Mouse (Mus musculus): ENCODE results near the gene Triobp. TPM values are rescaled to one million over a fixed set of nuclear protein-coding genes. Genes with fewer than 3 reads are reported as not detected.
A peak's percentile ranks its signal among the peaks of the same experiment; 100 is the strongest.
"Not testable (repeated sequence)": the region's sequence is repeated elsewhere in the genome, so short reads cannot be mapped to it uniquely, and the experiment has no call there.

Gene Triobp
- polyA plus RNA-seq, 1 experiment from 2014 or later: 54.8 TPM

DNA sequence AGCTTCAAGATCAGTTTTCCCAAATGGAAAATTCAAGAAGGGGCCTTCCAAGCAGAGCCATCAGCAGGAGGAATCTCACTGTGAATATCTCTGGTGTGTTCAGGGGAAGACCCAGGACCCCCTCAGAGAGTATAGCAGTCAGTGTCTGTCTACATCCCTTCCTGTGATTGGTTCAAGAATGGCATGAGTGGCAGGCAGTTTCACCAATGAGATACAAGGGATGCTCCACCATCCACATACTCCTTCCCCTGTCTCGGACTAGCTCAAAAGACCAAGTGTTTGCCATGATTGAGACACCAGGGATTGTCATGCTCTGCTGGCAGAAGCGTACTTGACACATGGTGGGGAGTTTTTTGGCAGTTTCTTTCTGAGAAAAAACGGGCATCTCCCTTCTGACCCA lies 59.1 kb downstream of the Triobp start:
- H3K4me1 ChIP-seq: no peaks in the 10 kb centered on the region; the same call in 1 of the 2 replicates
- no peak overlapping the region for H3K27ac ChIP-seq
- no peak overlapping the region for H3K9ac ChIP-seq
- 75% methylated on average over 3 of the region's 3 CpGs for WGBS
- H3K27me3 ChIP-seq: no peaks in the 10 kb centered on the region
- ATAC-seq (ENCODE audit: insufficient number of reproducible peaks, low FRiP score, low TSS enrichment, low read depth): no peak
- no peak overlapping the region for H3K4me2 ChIP-seq
- no peaks in the 10 kb centered on the region for H3K9me3 ChIP-seq
- peaks cover 58% of the 10 kb centered on the region for H3K36me3 ChIP-seq
- H3K4me3 ChIP-seq: no peak overlapping the region

DNA sequence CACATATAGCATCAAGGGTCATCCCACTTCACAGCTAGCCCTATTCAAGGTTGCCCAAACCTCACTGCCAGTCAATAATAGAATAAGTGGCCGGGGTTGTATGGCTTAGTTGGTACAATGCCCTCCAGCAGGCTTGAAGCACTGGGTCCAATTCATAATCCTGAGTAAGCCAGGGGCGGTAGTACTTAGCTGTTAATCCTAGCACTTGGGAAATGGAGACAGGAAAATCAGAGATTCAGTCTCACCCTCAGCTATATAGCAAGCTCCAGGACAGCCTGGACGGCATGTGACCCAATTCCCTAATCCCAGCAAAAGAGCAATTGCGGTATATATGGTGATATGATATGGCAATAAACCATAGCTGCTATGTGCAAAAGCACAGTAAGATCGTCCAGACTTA lies 59.5 kb downstream of the Triobp start:
- 83% methylated on average over 5 of the region's 5 CpGs for WGBS
- no peak for ATAC-seq (ENCODE audit: insufficient number of reproducible peaks, low FRiP score, low TSS enrichment, low read depth)

DNA sequence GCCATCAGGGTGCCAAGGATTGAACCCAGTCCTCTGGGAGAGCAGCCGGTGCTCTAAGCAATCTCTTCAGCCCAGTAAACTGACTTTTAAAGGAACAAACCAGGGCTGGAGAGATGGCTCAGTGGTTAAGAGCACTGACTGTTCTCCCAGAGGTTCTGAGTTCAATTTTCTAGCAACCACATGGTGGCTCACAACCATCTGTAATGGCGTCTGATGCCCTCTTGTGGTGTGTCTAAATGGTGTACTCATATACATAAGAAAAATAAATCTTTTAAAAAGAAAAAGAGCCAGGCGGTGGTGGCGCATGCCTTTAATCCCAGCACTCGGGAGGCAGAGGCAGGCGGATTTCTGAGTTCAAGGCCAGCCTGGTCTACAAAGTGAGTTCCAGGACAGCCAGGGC lies 60.3 kb downstream of the Triobp start:
- peaks cover 46% of the 10 kb centered on the region for H3K36me3 ChIP-seq
- not testable (repeated sequence) for H3K27ac ChIP-seq

More for the DNA sequence above, 59.5 kb downstream of the Triobp start:
- peaks cover 53% of the 10 kb centered on the region for H3K36me3 ChIP-seq
- no peaks in the 10 kb centered on the region for H3K9me3 ChIP-seq
- no peaks in the 10 kb centered on the region for H3K27me3 ChIP-seq
- no peak overlapping the region for H3K4me3 ChIP-seq
- H3K4me2 ChIP-seq: no peak overlapping the region
- H3K9ac ChIP-seq: no peak overlapping the region
- H3K27ac ChIP-seq: no peak overlapping the region
- H3K4me1 ChIP-seq: no peaks in the 10 kb centered on the region; the same call in 1 of the 2 replicates

DNA sequence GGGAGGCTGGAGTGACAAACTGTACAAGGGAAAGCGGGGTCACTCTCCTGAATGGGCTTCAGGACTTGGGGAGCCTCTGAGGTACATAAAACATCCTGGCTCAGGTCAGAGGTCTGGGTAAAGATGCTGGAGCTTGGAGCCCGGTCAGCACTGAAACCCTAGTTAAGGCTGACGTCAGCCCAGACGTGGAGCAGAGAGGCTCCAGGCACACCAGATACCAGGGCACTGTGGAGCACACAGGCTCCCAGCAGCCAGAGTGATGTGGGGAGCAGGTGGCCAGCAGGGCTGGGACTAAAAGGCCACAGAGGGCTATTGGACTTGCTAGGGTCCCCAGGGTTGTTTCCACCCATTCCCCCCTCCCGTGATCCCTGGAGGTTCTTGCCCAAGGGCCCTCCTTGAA lies 62.2 kb downstream of the Triobp start:
- Histone ChIP-seq H3K4me1 (no peaks in the 10 kb centered on the region; the same call in 1 of the 2 replicates), H3K27ac (no peak overlapping the region), H3K27me3 (no peaks in the 10 kb centered on the region), H3K4me2 (no peak overlapping the region), H3K36me3 (peaks cover 27% of the 10 kb centered on the region), H3K9me3 (no peaks in the 10 kb centered on the region), H3K9ac (0 out of 2 replicates have a peak overlapping the region, but pooled peaks have one; percentile 8), H3K4me3 (no peak overlapping the region)
- 68% methylated on average over 5 of the region's 5 CpGs for WGBS
- ATAC-seq (ENCODE audit: insufficient number of reproducible peaks, low FRiP score, low TSS enrichment, low read depth): no peak

More for the DNA sequence above, 60.3 kb downstream of the Triobp start:
- not testable (repeated sequence) for H3K9ac ChIP-seq; H3K9me3 ChIP-seq; H3K4me2 ChIP-seq; H3K4me3 ChIP-seq; H3K4me1 ChIP-seq; ATAC-seq (ENCODE audit: insufficient number of reproducible peaks, low FRiP score, low TSS enrichment, low read depth); H3K27me3 ChIP-seq
- WGBS: 91% methylated on average over 6 of the region's 6 CpGs

DNA sequence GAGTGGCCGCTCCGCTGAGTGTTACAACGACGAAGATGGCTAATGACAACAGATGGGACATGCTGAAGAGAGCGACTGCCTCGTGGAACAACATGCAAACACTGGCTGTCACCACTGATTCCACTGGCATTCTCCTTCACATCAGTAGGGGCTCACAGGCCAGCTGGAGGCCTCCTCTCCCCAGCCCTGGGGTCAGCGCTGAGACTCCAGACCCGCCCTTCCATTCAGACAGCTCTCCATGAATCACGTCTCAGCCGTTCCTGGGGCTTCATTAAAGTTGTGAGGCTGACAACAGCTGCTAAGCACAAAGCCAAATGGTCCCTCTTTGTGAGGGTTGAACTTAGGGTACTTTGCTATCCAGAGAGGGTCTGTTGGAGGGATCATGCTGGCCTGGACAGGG lies 64.0 kb downstream of the Triobp start:
- Histone ChIP-seq H3K36me3 (peaks cover 9% of the 10 kb centered on the region), H3K9ac (no peak overlapping the region), H3K4me2 (no peak overlapping the region), H3K4me1 (no peaks in the 10 kb centered on the region; the same call in 1 of the 2 replicates), H3K27me3 (no peaks in the 10 kb centered on the region), H3K4me3 (no peak overlapping the region), H3K27ac (no peak overlapping the region), H3K9me3 (no peaks in the 10 kb centered on the region)
- 60% methylated on average over 10 of the region's 10 CpGs for WGBS
- ATAC-seq (ENCODE audit: insufficient number of reproducible peaks, low FRiP score, low TSS enrichment, low read depth): no peak

DNA sequence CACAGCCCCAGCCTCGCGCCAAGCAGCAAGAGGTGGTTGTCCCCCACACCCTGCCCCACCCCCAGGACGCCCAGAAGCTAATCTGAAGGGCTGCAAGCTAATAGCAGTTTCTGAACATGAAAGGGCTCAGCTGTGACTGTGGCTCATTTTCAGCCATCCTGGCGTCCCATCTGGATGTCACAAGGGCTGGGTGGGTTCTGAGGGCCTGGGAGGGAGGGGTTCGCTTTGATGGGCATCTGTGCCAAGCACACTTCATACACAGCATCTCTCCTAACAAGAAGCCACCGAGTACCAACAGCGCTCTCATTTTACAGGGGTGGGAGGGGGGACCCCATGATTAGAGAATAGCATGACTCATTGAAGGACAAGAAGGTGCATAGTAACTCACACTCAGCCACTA lies 65.9 kb downstream of the Triobp start:
- WGBS: 47% methylated on average over 7 of the region's 7 CpGs
- Histone ChIP-seq H3K4me3 (no peak overlapping the region), H3K27ac (no peak overlapping the region)

DNA sequence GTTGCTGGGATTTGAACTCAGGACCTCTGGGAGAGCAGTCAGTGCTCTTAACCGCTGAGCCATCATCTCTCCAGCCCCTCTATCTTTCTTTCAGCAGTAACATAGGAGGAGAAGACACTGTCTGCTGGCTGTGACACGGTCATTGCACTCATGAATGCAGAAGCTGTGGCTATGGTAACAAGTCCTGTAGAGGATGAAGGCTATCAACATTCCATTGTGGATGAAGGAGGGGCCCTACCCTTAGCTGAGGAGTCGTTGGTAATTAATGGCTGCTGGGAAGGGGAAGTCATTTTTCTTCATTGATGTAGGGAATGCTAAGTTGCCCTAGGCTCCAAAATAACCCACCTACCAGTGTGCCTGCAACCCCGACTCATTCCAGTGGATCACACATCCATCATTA lies 70.7 kb downstream of the Triobp start:
- Histone ChIP-seq H3K27me3 (no peaks in the 10 kb centered on the region), H3K4me2 (no peak overlapping the region), H3K9ac (no peak overlapping the region), H3K4me3 (no peak overlapping the region), H3K9me3 (no peaks in the 10 kb centered on the region), H3K36me3 (no peaks in the 10 kb centered on the region), H3K4me1 (peaks cover 8% of the 10 kb centered on the region), H3K27ac (no peak overlapping the region)
- ATAC-seq (ENCODE audit: insufficient number of reproducible peaks, low FRiP score, low TSS enrichment, low read depth): no peak
- 32% methylated on average over 4 of the region's 4 CpGs for WGBS

More for the DNA sequence above, 65.9 kb downstream of the Triobp start:
- H3K4me2 ChIP-seq: no peak overlapping the region
- H3K4me1 ChIP-seq: no peaks in the 10 kb centered on the region; the same call in 1 of the 2 replicates
- H3K27me3 ChIP-seq: no peaks in the 10 kb centered on the region
- H3K9ac ChIP-seq: no peak overlapping the region
- H3K9me3 ChIP-seq: no peaks in the 10 kb centered on the region
- no peaks in the 10 kb centered on the region for H3K36me3 ChIP-seq
- no peak for ATAC-seq (ENCODE audit: insufficient number of reproducible peaks, low FRiP score, low TSS enrichment, low read depth)

DNA sequence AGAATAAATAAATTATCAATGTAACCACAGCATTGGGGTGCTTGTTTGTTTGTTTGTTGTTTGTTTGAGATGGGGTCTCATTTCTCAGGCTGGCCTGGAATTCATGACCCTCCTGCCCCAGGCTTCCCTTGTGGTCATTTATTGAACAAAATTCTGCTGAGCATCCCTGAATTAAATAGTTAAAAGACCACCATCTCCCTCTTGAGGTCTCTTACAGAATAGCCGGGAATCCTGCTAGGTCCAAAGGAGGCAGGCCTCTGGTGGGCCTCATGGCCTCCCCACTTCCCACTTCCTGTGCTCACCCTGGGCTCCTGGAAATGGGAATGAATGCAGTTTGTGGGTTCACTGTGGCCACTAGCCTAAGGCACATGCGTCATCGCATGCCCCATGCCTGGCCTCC lies 71.4 kb downstream of the Triobp start:
- H3K9ac ChIP-seq: no peak overlapping the region

DNA sequence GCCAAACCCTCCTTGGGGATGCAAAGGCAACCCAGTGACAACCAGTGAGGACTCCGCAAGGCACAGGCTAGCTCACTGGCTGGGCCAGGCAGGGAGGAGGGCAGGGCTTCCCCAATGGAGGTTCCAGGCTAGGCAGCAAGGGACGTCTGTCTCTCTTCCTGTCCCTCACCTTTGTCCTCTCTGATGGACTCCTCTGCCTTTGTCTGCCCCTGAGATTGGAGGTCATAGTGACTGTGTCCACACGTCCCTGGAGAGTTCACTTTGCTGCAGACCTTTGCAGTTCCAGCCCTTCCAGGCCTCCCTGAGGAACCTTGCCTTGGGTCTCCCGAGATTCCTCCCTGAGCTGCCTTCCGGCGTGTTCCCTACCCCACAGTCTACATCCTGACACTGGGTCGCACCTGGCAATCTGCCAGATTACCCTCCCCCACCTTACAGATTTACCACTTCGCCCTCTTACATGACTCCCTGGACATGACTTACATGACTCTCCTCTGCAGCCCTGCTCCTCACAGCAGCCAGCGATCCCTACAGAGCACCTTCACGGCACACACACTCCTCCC lies 75.2 kb downstream of the Triobp start:
- Histone ChIP-seq H3K4me1 (peaks cover 30% of the 10 kb centered on the region), H3K4me2 (no peak overlapping the region)
- WGBS: 64% methylated on average over 10 of the region's 10 CpGs

More for the DNA sequence above, 71.4 kb downstream of the Triobp start:
- H3K27ac ChIP-seq: no peak overlapping the region
- no peaks in the 10 kb centered on the region for H3K27me3 ChIP-seq
- peaks cover 8% of the 10 kb centered on the region; the same call in 1 of the 2 replicates for H3K4me1 ChIP-seq
- 50% methylated on average over 3 of the region's 3 CpGs for whole genome bisulfite sequencing
- no peak for ATAC-seq (ENCODE audit: insufficient number of reproducible peaks, low FRiP score, low TSS enrichment, low read depth)
- no peaks in the 10 kb centered on the region for H3K36me3 ChIP-seq
- H3K9me3 ChIP-seq: no peaks in the 10 kb centered on the region
- no peak overlapping the region for H3K4me2 ChIP-seq
- H3K4me3 ChIP-seq: no peak overlapping the region

DNA sequence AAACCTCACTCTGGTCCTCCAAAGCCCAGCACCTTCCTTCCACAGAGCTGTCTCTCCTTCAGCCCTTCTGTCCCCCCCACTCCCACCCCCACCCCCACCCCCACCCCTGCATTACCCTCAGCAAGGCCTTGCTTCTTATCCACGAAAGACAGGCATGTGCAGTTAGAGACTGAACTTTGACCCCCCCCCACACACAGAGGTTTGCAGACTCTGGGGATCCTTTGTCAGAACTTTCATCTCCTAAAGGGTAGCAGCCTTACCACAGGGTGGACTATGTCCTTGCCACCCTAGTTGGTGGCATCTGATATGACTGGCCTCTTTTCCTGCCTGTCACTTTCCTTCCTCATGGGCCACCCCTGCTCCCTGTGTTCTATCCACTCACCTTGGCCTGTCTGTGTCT lies 75.8 kb downstream of the Triobp start:
- no peak overlapping the region for H3K4me3 ChIP-seq
- H3K4me2 ChIP-seq: no peak overlapping the region
- H3K9me3 ChIP-seq: no peaks in the 10 kb centered on the region
- no peaks in the 10 kb centered on the region for H3K27me3 ChIP-seq
- 50% methylated on average over 1 of the region's 1 CpGs for WGBS
- no peak for ATAC-seq (ENCODE audit: insufficient number of reproducible peaks, low FRiP score, low TSS enrichment, low read depth)
- H3K9ac ChIP-seq: no peak overlapping the region
- no peak overlapping the region for H3K27ac ChIP-seq
- peaks cover 30% of the 10 kb centered on the region for H3K4me1 ChIP-seq
- no peaks in the 10 kb centered on the region for H3K36me3 ChIP-seq

More for the DNA sequence above, 75.2 kb downstream of the Triobp start:
- Histone ChIP-seq H3K9ac (no peak overlapping the region), H3K27me3 (no peaks in the 10 kb centered on the region), H3K4me3 (no peak overlapping the region), H3K36me3 (no peaks in the 10 kb centered on the region), H3K9me3 (no peaks in the 10 kb centered on the region), H3K27ac (no peak overlapping the region)
- ATAC-seq (ENCODE audit: insufficient number of reproducible peaks, low FRiP score, low TSS enrichment, low read depth): no peak

DNA sequence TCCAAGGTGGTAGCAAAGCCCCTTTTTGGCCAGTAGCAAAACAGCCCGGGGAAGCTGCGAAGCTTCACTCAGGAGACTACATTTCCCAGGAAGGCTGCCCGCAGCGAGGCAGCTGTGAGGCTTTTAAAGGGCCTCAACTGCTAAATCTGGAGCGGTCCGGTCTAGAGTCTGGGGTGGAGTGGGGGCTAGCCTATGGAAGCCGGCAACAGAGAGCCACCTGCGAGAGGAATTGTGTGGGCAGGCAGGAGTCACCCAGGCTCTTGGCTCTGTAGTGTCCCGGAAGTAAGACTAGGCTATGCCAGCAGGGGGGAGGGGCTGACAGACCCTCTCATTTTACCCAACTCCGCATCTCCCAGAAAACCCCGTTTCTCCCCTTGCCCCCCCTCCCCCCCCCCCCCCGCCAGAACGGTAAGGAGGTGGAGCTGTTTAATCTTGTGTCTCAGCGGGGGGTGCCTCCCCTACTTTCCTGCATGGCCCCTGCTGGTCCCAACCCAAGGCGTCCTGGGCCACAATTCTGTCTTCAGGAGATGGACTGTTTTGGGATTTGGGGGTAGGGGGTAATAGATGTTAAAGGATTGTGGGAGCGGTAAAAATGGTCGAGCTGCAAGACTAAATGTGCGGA lies 78.3 kb downstream of the Triobp start:
- 15% methylated on average over 15 of the region's 18 CpGs for WGBS
- H3K4me3 ChIP-seq: 0 out of 2 replicates have a peak overlapping the region, but pooled peaks have one; percentile 4
- H3K9ac ChIP-seq: 0 out of 2 replicates have a peak overlapping the region, but pooled peaks have one; percentile 14
- H3K27ac ChIP-seq: no peak overlapping the region
- H3K4me1 ChIP-seq: peaks cover 25% of the 10 kb centered on the region
- peak overlapping the region; percentile 29; the same call in 1 of the 2 replicates for H3K4me2 ChIP-seq
- ATAC-seq (ENCODE audit: insufficient number of reproducible peaks, low FRiP score, low TSS enrichment, low read depth): no peak
- H3K27me3 ChIP-seq: no peaks in the 10 kb centered on the region
- H3K36me3 ChIP-seq: no peaks in the 10 kb centered on the region
- no peaks in the 10 kb centered on the region for H3K9me3 ChIP-seq

DNA sequence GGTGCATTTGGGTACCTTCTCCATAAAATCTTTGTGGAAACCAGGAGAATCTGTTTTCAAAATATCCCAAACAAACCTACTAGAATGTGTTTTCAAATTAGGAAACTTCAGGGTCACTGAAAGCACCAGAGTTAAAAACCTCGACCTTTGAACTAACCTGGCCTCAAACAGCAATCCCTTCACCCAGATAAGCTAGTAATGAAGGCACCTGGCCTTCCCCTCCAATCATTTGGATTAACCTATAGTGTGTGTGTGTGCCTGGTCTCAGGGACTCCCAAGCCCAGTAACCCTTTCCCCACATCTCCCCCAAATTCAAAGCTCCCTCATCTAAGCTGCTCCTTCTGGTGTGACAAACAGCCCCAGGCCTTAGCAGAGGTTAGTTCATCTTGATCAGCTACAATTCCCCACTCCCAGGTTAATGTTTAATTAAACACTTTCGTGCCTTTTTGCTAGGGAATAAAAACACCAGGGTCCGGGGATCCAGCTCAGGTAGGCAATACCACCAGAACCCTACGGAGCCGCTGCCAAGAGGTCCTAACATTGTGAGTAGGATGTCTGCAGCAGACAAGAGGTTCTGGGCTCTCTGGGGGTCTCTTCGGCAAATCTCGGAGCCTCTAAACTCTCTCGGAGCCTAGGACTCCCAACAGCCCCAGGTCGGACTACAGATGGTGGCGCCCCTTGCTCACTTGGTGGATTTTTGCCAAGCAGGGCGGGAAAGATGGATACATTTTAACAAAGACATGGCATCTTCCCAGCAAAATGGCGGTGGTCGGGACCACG lies 79.2 kb downstream of the Triobp start:
- 46% methylated on average over 14 of the region's 14 CpGs for WGBS
- H3K9me3 ChIP-seq: no peaks in the 10 kb centered on the region
- H3K27ac ChIP-seq: peak overlapping the region; percentile 98; the same call in 1 of the 2 replicates
- H3K4me3 ChIP-seq: peak overlapping the region; percentile 79
- no peak for ATAC-seq (ENCODE audit: insufficient number of reproducible peaks, low FRiP score, low TSS enrichment, low read depth)
- no peaks in the 10 kb centered on the region for H3K36me3 ChIP-seq
- peaks cover 34% of the 10 kb centered on the region for H3K4me1 ChIP-seq
- H3K27me3 ChIP-seq: no peaks in the 10 kb centered on the region
- H3K9ac ChIP-seq: no peak overlapping the region; the same call in 1 of the 2 replicates
- H3K4me2 ChIP-seq: peak overlapping the region; percentile 95
